Mouse (Mus musculus) ES-CJ7 (cell line): ENCODE results near the gene Nrg3.
"Not testable (repeated sequence)": the region's sequence is repeated elsewhere in the genome, so short reads cannot be mapped to it uniquely, and the experiment has no call there.

Experiments used
- DNase-seq: peaks from one replicate; pipeline ENCODE4 v3.0.0; 2011; ENCODE audit warnings: low read depth, low spot score

Nrg3 gene

GRCm38 (mm10) chr14:39211472-39211871 is 261.4 kb downstream of the Nrg3 start:
- no peak for DNase-seq

GRCm38 (mm10) chr14:39191946-39192345 is 280.9 kb downstream of the Nrg3 start:
- DNase-seq, result no peak

GRCm38 (mm10) chr14:39173709-39174108 is 299.2 kb downstream of the Nrg3 start:
- DNase-seq, result no peak

- DNase-seq, result no peak
Observed at GRCm38 (mm10) chr14:39160140-39160539, 312.7 kb downstream of the Nrg3 start.

GRCm38 (mm10) chr14:39155462-39155861 is 317.4 kb downstream of the Nrg3 start:
- no peak for DNase-seq

GRCm38 (mm10) chr14:39129766-39130165 is 343.1 kb downstream of the Nrg3 start:
- no peak for DNase-seq

- no peak for DNase-seq
Observed at GRCm38 (mm10) chr14:39117977-39118376, 354.9 kb downstream of the Nrg3 start.

- not testable (repeated sequence) for DNase-seq
Observed at GRCm38 (mm10) chr14:39116522-39117231, 356.2 kb downstream of the Nrg3 start.

GRCm38 (mm10) chr14:39109566-39109965 is 363.3 kb downstream of the Nrg3 start:
- no peak for DNase-seq

GRCm38 (mm10) chr14:39106776-39107175 is 366.1 kb downstream of the Nrg3 start:
- DNase-seq, result no peak

GRCm38 (mm10) chr14:39095219-39095618 is 377.7 kb downstream of the Nrg3 start:
- no peak for DNase-seq

GRCm38 (mm10) chr14:39079461-39079860 is 393.4 kb downstream of the Nrg3 start:
- no peak for DNase-seq

GRCm38 (mm10) chr14:39051542-39051941 is 421.3 kb downstream of the Nrg3 start:
- no peak for DNase-seq

GRCm38 (mm10) chr14:39049021-39049420 is 423.9 kb downstream of the Nrg3 start:
- DNase-seq, result no peak

GRCm38 (mm10) chr14:39044290-39044689 is 428.6 kb downstream of the Nrg3 start:
- DNase-seq, result no peak

GRCm38 (mm10) chr14:39043793-39044192 is 429.1 kb downstream of the Nrg3 start:
- no peak for DNase-seq

- no peak for DNase-seq
Observed at GRCm38 (mm10) chr14:39043384-39043783, 429.5 kb downstream of the Nrg3 start.

GRCm38 (mm10) chr14:39039046-39039445 is 433.8 kb downstream of the Nrg3 start:
- DNase-seq, result no peak

GRCm38 (mm10) chr14:39034482-39034881 is 438.4 kb downstream of the Nrg3 start:
- DNase-seq, result no peak

- DNase-seq, result no peak
Observed at GRCm38 (mm10) chr14:39023065-39023464, 449.8 kb downstream of the Nrg3 start.

GRCm38 (mm10) chr14:39014126-39014525 is 458.8 kb downstream of the Nrg3 start:
- DNase-seq, result no peak

- DNase-seq, result no peak
Observed at GRCm38 (mm10) chr14:38997843-38998242, 475.0 kb downstream of the Nrg3 start.

- no peak for DNase-seq
Observed at GRCm38 (mm10) chr14:38992574-38992866, 480.4 kb downstream of the Nrg3 start.
